Mouse (Mus musculus) G1E-ER4 (cell line): ENCODE measurements around the gene Sgcg. TPM values are rescaled to one million over a fixed set of nuclear protein-coding genes. Genes with fewer than 3 reads are reported as not detected.

Source experiments
- GATA1 ChIP-seq: IDR thresholded peaks from one replicate; pipeline ENCODE4 v1.8.0; 2012; ENCODE audit warnings: low read length, inconsistent platforms
- polyA plus RNA-seq: library from polyadenylated mRNA; stranded (reverse); fragments of >175 nt; gene quantifications from 2 replicates; pipeline ENCODE4 v1.2.3, GENCODE M21; 2012

Sgcg gene
- polyA plus RNA-seq, 1 experiment: not detected

DNA sequence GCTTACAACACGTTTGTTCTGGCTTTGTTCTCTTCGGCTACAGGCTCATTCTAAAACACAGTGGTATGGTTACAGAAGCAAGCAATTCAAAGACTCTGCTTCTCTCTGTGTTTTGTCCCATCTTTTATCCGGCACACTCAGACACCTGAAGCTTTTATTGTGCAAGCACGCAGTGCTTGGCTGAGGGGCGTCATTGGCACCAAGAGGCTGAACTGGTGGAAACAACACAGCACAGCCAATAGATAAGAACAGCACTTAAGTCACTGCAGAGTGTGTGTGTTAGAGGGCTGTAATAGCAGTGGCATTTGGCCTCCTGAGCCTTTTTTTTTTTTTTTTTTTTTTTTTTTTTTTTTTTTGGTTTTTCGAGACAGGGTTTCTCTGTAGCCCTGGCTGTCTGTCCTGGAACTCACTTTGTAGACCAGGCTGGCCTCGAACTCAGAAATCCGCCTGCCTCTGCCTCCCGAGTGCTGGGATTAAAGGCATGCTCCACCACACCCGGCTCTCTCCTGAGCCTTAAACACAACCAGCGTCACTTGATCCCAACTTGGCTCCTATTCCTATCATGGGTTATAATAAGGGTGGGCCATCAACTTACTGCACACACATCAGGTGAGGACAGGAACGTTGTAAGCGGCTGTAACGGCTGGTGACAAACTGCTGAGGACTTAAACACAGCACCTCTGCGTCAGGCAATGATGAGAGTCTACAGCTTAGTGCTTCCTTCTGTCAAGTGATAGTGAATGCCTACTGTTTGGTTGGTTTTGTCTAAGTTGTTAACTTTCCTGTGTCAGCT lies 5.5 kb downstream of the Sgcg start:
- TF ChIP-seq GATA1: no peak

DNA sequence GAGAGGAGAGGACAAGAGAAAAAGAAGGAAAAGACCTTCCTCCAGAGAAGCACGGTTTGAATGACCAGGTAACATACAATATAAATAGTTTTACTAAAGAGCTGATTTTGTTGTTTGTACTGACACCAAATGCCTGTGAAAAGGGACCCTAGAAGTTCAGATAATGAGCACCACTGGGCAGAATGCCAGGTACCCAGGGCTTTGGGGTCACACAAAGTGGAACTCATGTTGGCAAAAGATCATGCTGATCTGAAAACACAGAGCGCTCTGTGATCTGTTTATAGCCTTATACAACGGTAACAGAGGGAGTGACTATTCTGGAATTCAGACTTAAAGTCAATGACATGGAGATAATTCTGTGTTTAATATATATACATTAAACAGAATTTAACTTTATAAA lies 11.8 kb downstream of the Sgcg start:
- no peak for TF ChIP-seq GATA1

DNA sequence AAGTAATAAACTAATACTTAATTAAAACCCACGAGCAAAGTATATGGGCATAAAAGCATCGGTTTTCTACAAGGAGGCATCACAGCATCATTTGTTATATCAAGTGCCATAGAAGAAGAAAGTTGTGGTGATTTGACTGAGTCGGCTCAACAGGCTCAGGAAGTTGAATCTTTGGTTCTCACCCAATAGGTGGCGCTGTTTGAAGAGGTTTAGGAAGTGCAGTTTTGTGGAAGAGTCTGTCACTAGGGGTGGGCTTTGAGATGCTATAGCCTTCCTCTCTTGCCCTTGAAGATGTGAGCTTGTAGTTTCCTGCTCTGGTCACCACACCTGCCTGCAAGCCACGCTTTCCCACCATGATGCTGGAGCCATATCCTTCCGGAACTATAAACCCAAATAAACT lies 15.7 kb downstream of the Sgcg start:
- no peak for TF ChIP-seq GATA1

DNA sequence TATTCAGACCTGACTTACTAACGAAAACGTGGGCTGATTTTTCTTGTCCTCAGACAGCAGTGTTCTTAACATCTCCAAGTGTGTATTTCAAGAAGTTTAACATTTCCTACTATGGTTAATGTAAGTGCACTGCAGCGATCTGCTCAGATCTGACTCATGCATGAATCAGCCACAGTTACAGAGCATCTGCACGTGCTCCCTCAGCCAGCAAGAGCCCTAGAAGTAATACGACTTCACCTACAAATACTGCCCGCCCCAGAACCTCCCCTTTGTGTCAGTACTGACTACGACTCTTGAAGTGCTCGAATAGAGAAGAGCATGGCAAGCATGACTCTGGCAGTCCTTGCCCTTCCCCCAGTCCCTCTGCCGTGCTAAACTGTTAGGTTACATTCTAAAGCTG lies 19.5 kb downstream of the Sgcg start:
- TF ChIP-seq GATA1: no peak

DNA sequence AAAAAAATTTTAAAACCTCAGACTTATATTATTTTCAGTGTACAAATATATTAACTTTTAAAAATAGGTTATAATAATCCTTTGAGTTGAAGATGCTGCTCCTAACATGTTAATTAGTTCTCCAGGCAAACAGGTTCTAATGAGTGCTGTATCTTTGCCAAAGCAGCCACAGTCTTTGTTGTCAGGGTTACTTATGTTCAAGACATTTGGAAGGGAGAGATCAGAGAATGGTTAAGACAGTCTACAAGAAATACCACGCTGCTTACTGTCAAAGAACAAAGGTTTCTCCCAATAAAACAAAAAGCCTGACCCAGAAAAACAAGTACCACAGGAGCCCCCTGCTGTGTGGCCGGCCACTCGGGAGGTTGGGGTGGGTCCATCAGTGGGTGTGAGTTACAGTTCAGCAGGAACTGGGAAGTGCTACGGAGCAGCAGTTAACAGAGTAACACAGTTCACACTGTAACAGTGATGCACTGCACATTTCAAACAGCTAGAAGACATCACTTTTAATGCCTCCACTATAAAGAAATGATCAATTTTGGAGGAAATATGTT lies 21.1 kb downstream of the Sgcg start:
- no peak for TF ChIP-seq GATA1

DNA sequence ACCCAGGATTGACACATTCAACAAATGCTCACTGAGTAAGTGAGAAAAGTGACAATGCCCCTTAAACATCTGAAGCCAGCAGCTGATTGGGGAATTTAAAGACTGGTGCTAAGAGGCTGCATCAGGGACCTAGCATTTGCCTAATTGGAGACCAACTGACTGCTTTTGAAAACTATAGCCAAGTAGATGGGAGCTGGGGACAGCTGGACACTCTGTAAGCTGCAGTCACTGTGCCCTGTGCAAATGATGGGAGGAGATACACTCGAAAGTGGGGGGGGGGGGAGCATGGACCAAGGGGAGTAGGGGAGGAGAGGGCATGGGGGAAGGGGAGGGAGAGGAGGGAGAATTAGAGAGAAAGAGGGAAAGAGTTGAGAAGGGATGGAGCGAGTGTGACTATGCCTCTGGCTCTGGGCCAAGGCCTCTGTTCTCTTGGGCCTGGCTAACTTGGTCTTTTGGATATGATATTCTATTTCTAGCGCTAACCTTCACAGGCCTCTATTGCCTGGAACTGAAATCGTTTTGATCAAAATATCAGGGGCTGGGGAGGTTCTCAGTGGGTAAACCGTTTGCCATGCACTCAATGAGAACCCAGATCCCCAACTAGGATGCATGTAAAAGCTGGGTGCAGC lies 22.3 kb downstream of the Sgcg start:
- no peak for TF ChIP-seq GATA1

DNA sequence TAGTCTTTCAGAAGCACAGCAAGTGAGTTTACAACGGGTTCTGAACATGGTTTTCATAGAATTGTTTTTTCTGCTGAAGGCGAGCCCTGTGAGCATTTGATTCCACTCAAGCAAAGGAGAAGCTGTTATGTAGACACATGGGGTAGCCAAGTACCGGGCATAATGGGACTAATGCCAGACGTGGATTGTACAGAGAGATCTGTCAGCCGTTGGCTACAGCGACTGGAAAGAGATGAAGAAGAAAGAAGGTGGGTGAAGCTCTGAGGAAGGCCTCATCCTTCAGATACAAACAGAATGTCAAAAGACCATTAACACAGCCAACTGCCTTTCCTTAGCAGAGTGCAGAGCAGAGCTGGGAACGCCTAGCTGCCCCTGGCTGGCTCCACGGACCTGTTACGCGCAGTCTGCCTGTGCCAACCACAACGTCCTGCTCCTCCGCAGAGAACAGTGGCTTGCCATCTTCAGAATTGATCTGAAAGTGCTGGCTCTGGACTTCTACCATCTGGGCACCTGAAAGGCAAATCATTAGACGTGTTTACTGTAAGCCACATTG lies 26.2 kb downstream of the Sgcg start:
- TF ChIP-seq GATA1: no peak

DNA sequence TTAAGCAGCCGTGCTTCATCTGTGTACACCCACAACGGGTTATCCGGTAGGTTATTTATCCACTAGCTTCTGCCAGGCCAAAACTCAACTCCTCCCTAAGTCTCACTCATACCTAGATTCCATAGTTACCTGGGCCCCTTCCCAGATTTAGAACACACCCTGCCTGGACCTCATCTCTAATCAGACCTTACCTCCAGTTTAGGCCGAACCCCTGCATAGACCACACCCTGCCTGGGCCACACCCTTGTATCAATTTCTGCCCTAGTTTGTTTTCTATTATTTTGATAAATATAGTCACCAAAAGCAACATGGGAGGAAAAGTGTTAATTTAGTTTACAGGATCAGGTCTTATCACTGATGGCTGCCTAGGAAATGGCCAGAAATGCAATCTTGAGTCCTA lies 28.1 kb downstream of the Sgcg start:
- no peak for TF ChIP-seq GATA1

DNA sequence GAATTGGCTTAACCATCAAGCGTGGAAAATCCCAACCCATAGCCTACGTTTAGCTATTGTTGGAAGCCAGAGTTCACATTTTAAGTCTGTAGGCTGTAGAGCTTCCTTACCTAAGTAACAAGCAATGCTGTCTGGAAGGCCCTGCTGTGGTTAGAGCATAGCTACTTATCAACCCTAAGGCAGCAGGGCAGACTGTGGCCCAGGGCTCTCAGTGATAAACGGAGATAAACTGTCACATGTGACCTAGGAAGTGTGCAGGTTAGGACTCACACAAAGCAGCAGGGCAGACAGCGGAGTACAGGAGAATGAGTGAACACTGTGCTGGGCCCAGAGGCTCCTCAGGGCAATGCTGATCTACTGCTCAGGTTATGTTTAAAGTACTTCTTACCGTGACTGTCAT lies 28.5 kb downstream of the Sgcg start:
- TF ChIP-seq GATA1: peak; percentile 77

DNA sequence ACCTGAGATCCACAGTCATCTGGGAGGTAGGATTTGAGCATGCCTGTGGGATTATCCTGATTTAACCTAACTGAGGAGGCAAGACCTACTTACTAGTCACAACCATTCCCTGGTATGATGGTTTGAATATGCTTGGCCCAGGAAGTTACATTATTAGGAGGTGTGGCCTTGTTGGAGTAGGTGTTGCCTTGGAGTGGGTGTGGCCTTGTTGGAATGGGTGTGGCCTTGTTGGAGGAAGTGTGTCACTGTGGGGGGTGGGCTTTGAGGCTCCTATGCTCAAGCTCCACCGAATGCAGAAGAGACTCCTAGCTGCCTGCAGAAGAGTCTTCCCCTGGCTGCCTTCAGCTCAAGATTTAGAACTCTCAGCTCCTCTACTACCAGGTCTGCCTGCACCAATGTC lies 32.1 kb downstream of the Sgcg start:
- TF ChIP-seq GATA1: no peak

DNA sequence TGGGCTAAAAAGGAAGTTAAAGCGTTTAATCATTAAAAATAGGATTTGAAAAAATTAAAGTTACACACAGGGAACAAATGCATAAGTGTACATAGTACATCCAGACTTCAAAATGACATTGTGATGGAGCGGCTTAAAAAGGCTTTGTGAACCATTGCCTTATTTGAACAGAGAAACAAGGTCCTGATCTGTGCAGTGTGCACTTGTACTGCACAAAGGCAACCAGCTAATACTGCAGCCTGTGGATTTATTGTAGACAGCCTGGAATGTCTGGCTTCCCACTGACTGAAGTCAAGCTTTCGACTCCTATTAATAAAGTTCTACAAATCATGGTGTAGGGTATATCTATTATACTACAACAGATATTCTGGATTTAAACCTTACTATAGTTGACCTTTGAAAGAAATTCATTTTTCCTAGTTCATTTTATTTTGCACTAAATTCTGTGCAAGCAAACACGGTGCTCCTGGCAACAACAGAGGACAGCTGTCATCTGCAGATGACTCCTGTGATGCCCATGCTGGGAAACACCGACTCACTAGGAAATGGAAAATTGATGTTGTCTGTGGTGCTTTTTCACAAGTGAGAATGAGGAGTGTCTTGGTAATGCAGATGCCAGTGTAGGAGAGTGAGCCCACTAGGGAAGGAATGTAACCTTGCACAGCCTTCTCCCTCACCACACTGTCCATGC lies 33.8 kb downstream of the Sgcg start:
- TF ChIP-seq GATA1: no peak

DNA sequence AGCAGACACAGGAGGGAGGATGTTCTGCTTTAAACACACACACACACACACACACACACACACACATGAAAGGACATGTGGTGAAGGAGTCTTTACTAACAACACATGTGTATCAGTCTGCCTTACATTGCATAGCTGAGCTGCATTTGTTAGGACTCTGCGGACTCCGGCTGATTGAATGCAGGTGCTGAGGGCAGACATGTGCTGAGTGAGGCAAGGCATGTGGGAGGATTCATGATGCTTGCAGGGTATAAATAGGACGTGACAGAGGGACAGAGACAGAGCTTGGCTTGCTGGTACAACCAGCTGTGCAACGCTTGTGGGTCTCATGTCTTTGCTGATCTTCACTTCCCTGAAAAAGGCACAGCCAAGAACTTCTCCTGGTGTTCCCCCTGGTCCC lies 34.5 kb downstream of the Sgcg start:
- TF ChIP-seq GATA1: no peak

DNA sequence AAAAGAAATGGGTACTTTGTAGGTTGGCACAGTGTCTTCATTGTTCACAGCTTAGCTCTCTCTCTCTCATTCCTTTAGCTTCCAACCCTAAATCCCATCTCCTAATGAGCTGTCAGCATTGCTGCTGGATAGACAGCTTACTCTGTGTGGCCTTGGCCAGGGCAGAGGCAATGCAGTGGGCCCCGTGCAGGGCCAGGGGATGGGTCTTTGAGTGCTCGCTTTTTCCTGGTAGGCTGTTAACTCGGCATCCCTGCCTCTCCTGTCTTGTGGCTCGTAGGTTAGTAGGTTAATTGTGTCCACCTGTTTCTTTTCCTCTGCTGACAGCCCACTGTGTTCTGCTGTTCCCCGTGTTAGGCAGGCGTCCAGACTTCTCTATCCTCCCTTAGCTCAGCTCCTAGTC lies 35.8 kb downstream of the Sgcg start:
- no peak for TF ChIP-seq GATA1

DNA sequence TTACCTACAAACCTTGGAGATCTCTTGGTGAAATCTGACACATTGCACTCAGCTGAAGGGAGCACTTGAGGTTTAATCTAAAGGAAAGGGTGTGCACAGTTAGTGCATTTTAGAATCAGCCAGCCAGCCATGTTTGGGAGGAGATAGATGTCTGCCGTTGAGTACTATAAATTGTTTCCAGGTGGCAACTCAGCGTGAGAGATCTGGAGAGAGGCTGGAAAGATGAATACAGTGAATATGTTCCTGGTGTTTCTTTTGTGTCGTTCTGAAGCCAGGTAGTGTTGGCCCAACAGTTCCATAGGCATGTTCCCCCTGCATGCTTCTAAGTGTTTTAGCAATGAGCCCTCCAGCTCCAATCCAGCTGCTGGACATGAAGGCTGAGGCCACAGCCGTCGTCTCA lies 37.1 kb downstream of the Sgcg start:
- TF ChIP-seq GATA1: no peak

DNA sequence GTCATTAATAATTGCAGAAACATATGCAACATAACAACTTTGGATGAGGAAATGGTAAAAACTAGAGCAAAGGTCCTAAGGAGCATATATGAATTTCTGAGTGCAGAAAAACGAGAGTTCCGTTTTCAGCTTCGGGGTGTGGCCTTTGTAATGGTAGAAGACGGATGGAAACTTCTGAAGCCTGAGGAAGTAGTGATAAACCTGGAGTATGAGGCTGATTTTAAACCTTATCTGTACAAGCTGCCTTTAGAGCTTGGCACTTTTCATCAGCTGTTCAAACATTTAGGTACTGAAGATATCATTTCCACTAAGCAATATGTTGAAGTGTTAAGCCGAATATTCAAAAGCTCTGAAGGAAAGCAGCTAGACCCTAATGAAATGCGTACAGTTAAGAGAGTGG lies 46.5 kb downstream of the Sgcg start:
- TF ChIP-seq GATA1: peak; percentile 62

DNA sequence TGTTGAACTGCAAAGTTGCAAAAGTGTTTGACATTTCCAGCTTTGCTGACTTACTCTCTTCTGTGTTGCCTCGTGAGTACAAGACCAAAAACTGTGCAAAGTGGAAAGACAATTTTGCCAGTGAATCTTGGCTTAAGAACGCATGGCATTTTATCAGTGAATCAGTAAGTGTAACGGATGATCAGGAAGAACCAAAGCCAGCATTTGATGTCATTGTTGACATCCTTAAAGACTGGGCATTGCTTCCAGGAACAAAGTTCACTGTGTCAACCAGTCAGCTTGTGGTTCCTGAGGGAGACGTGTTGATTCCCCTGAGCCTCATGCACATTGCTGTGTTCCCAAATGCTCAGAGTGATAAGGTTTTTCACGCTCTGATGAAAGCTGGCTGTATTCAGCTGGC lies 48.2 kb downstream of the Sgcg start:
- TF ChIP-seq GATA1: no peak

DNA sequence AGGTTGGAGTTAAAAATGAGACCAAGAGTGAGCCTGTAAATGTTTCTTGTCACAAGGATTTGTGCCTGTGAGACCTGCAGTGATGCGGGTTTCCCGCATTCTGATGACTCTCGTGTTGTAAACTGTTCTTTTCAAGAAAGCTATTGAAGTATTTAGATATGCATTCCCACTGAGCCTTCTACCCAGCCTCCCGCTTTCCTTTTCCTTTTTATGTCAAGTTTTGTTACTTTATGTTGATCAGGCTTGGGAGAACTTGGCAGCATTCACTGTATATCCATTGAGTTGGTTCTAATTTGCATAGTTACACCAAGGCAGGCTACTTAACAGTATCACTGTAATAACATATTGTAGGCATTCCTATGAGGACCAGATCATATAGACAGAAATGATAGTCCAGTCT lies 63.9 kb downstream of the Sgcg start:
- no peak for TF ChIP-seq GATA1
